Mouse (Mus musculus) hindbrain, embryonic 15.5 days (tissue): ENCODE measurements around the gene BC055324. TPM values are rescaled to one million over a fixed set of nuclear protein-coding genes. Genes with fewer than 3 reads are reported as not detected.
"Not testable (repeated sequence)": the region's sequence is repeated elsewhere in the genome, so short reads cannot be mapped to it uniquely, and the experiment has no call there.

Experiments used
- ATAC-seq: fragments of 200-750 bp; cut with Nextera tagmentation; 2 replicates; pipeline ENCODE4 v1.8.0; 2017; ENCODE audit warnings: low read depth, moderate number of reproducible peaks, moderate TSS enrichment; ENCODE audit not compliant: low FRiP score
- H3K27ac ChIP-seq: fragments of 300-500 bp; sonication (generic); replicated peaks from 2 replicates; pipeline ENCODE4 v1.5.1; 2015; ENCODE audit warnings: mild to moderate bottlenecking, inconsistent platforms
- H3K27me3 ChIP-seq: fragments of 300-500 bp; sonication (generic); 2 replicates; pipeline ENCODE4 v1.6.1; 2015; ENCODE audit warnings: control low read depth, inconsistent platforms
- H3K36me3 ChIP-seq: fragments of 300-500 bp; sonication (generic); 2 replicates; pipeline ENCODE4 v1.6.1; 2015; ENCODE audit warnings: control low read depth, inconsistent platforms
- H3K4me1 ChIP-seq: fragments of 300-500 bp; sonication (generic); replicated peaks from 2 replicates; pipeline ENCODE4 v1.6.1; 2015; ENCODE audit warnings: control low read depth, inconsistent platforms
- H3K4me2 ChIP-seq: fragments of 300-500 bp; sonication (generic); 2 replicates; pipeline ENCODE4 v1.6.1; 2015; ENCODE audit warnings: moderate library complexity, mild to moderate bottlenecking, inconsistent platforms
- H3K4me3 ChIP-seq: fragments of 300-500 bp; sonication (generic); 2 replicates; pipeline ENCODE4 v1.5.1; 2015; ENCODE audit warnings: mild to moderate bottlenecking, inconsistent platforms
- H3K9ac ChIP-seq: fragments of 300-500 bp; sonication (generic); 2 replicates; pipeline ENCODE4 v1.6.1; 2015; ENCODE audit warnings: inconsistent platforms
- H3K9me3 ChIP-seq: fragments of 300-500 bp; sonication (generic); 2 replicates; pipeline ENCODE4 v1.6.1; 2016; ENCODE audit warnings: control low read depth, inconsistent platforms
- WGBS: fragments of 180-500 bp; shearing (Covaris S2); methylation state at CpG from one replicate; pipeline ENCODE4 v1.1.7; 2015; 5-methylcytosine and 5-hydroxymethylcytosine counted together
- polyA plus RNA-seq: library from polyadenylated mRNA; unstranded; fragments of >200 nt; fragmentation: Nextera tagmentation; extraction: Ambion mirVana; gene quantifications from 2 replicates; pipeline ENCODE4 v1.2.1, GENCODE M21; 2015

The BC055324 gene
- polyA plus RNA-seq: 5.4 and 6.3 TPM in 2 replicates

GRCm38 (mm10) chr1:163994721-163995608, at the start of gene BC055324, which contains the start of gene Mettl18:
Gene BC055324, minus strand, starts transcription at chr1:163994796.
Gene Mettl18, plus strand, starts transcription at chr1:163994889.
- Histone ChIP-seq H3K4me2 (peak within 1 kb of the TSS; percentile 80), H3K36me3 (no peaks in the 10 kb centered on the region), H3K4me3 (peak within 1 kb of the TSS; percentile 96), H3K9me3 (no peaks in the 10 kb centered on the region), H3K9ac (peak within 1 kb of the TSS; percentile 71), H3K27ac (peak within 1 kb of the TSS; percentile 90), H3K27me3 (no peaks in the 10 kb centered on the region), H3K4me1 (peaks cover 17% of the 10 kb centered on the region)
- ATAC-seq: peak; percentile 99
- 4% methylated on average over 43 of the region's 43 CpGs for WGBS

- 68% methylated on average over 3 of the region's 3 CpGs for WGBS
- no peak overlapping the region for H3K9ac ChIP-seq
- H3K9me3 ChIP-seq: no peaks in the 10 kb centered on the region
- H3K27me3 ChIP-seq: no peaks in the 10 kb centered on the region
- no peaks in the 10 kb centered on the region for H3K4me1 ChIP-seq
- H3K4me2 ChIP-seq: no peak overlapping the region
- no peak overlapping the region for H3K27ac ChIP-seq
- H3K36me3 ChIP-seq: no peaks in the 10 kb centered on the region
- H3K4me3 ChIP-seq: no peak overlapping the region
- no peak for ATAC-seq
These were observed 49.0 kb upstream of the BC055324 start for GRCm38 (mm10) chr1:164043549-164043948.

GRCm38 (mm10) chr1:164040385-164041135, 46.0 kb upstream of the BC055324 start:
- H3K4me1 ChIP-seq: no peaks in the 10 kb centered on the region
- no peak overlapping the region for H3K27ac ChIP-seq
- H3K27me3 ChIP-seq: no peaks in the 10 kb centered on the region
- 65% methylated on average over 10 of the region's 10 CpGs for WGBS
- no peaks in the 10 kb centered on the region for H3K9me3 ChIP-seq
- H3K36me3 ChIP-seq: no peaks in the 10 kb centered on the region
- no peak overlapping the region for H3K4me3 ChIP-seq
- H3K9ac ChIP-seq: no peak overlapping the region
- no peak overlapping the region for H3K4me2 ChIP-seq
- no peak for ATAC-seq

- Histone ChIP-seq H3K9me3 (no peaks in the 10 kb centered on the region), H3K27me3 (no peaks in the 10 kb centered on the region), H3K27ac (no peak overlapping the region), H3K4me3 (no peak overlapping the region), H3K36me3 (no peaks in the 10 kb centered on the region), H3K9ac (no peak overlapping the region), H3K4me1 (no peaks in the 10 kb centered on the region), H3K4me2 (no peak overlapping the region)
- no peak for ATAC-seq
- 60% methylated on average over 5 of the region's 5 CpGs for WGBS
These were observed 32.8 kb upstream of the BC055324 start for GRCm38 (mm10) chr1:164027416-164027815.

- Histone ChIP-seq H3K27ac (no peak overlapping the region), H3K9me3 (no peaks in the 10 kb centered on the region), H3K9ac (no peak overlapping the region), H3K36me3 (no peaks in the 10 kb centered on the region), H3K27me3 (no peaks in the 10 kb centered on the region), H3K4me2 (no peak overlapping the region), H3K4me1 (no peaks in the 10 kb centered on the region), H3K4me3 (no peak overlapping the region)
- no peak for ATAC-seq
- 83% methylated on average over 4 of the region's 4 CpGs for WGBS
These were observed 31.1 kb upstream of the BC055324 start for GRCm38 (mm10) chr1:164025685-164026084.

GRCm38 (mm10) chr1:164022106-164022505, 27.5 kb upstream of the BC055324 start:
- not testable (repeated sequence) for H3K9ac ChIP-seq, H3K9me3 ChIP-seq, H3K4me2 ChIP-seq, H3K27me3 ChIP-seq, H3K4me1 ChIP-seq, H3K27ac ChIP-seq, H3K36me3 ChIP-seq, H3K4me3 ChIP-seq, ATAC-seq
- WGBS: 86% methylated on average over 5 of the region's 5 CpGs

- not testable (repeated sequence) for H3K9ac ChIP-seq, H3K27me3 ChIP-seq, H3K4me1 ChIP-seq, H3K36me3 ChIP-seq, H3K27ac ChIP-seq, H3K4me2 ChIP-seq, ATAC-seq, H3K4me3 ChIP-seq, H3K9me3 ChIP-seq
- WGBS: 86% methylated on average over 3 of the region's 3 CpGs
These were observed 26.1 kb upstream of the BC055324 start for GRCm38 (mm10) chr1:164020746-164021145.

- Histone ChIP-seq H3K36me3 (no peaks in the 10 kb centered on the region), H3K27me3 (no peaks in the 10 kb centered on the region), H3K9me3 (no peaks in the 10 kb centered on the region), H3K9ac (no peak overlapping the region), H3K4me2 (no peak overlapping the region), H3K4me1 (no peaks in the 10 kb centered on the region), H3K27ac (no peak overlapping the region), H3K4me3 (no peak overlapping the region)
- ATAC-seq: no peak
- 18% methylated on average over 6 of the region's 6 CpGs for WGBS
These were observed 25.2 kb upstream of the BC055324 start for GRCm38 (mm10) chr1:164019789-164020188.

- no peak for ATAC-seq
- Histone ChIP-seq H3K9me3 (no peaks in the 10 kb centered on the region), H3K4me1 (no peaks in the 10 kb centered on the region), H3K27me3 (no peaks in the 10 kb centered on the region), H3K4me3 (no peak overlapping the region), H3K27ac (no peak overlapping the region), H3K36me3 (no peaks in the 10 kb centered on the region), H3K4me2 (no peak overlapping the region), H3K9ac (no peak overlapping the region)
- 75% methylated on average over 16 of the region's 16 CpGs for WGBS
These were observed 23.8 kb upstream of the BC055324 start for GRCm38 (mm10) chr1:164018221-164018896.

- Histone ChIP-seq H3K9me3 (no peaks in the 10 kb centered on the region), H3K9ac (no peak overlapping the region), H3K36me3 (no peaks in the 10 kb centered on the region), H3K4me1 (no peaks in the 10 kb centered on the region), H3K4me3 (no peak overlapping the region), H3K27ac (no peak overlapping the region), H3K4me2 (no peak overlapping the region), H3K27me3 (no peaks in the 10 kb centered on the region)
- 88% methylated on average over 1 of the region's 1 CpGs for WGBS
- no peak for ATAC-seq
These were observed 20.0 kb upstream of the BC055324 start for GRCm38 (mm10) chr1:164014616-164015015.

- Histone ChIP-seq H3K27ac (no peak overlapping the region), H3K36me3 (no peaks in the 10 kb centered on the region), H3K9ac (no peak overlapping the region), H3K27me3 (no peaks in the 10 kb centered on the region), H3K4me1 (no peaks in the 10 kb centered on the region), H3K4me2 (no peak overlapping the region), H3K4me3 (no peak overlapping the region), H3K9me3 (no peaks in the 10 kb centered on the region)
- ATAC-seq: no peak
- WGBS: 45% methylated on average over 2 of the region's 2 CpGs
These were observed 14.6 kb upstream of the BC055324 start for GRCm38 (mm10) chr1:164009235-164009634.

- 86% methylated on average over 3 of the region's 3 CpGs for WGBS
- no peaks in the 10 kb centered on the region for H3K4me1 ChIP-seq
- ATAC-seq: no peak
These were observed 9.7 kb upstream of the BC055324 start for GRCm38 (mm10) chr1:164004311-164004710.

More at GRCm38 (mm10) chr1:164004311-164004710, 9.7 kb upstream of the BC055324 start:
- Histone ChIP-seq H3K9me3 (no peaks in the 10 kb centered on the region), H3K9ac (no peak overlapping the region), H3K4me2 (no peak overlapping the region), H3K4me3 (no peak overlapping the region), H3K27ac (no peak overlapping the region), H3K27me3 (no peaks in the 10 kb centered on the region), H3K36me3 (no peaks in the 10 kb centered on the region)
